Mouse (Mus musculus): ENCODE measurements at regions not wholly inside any gene's neighbourhood (a gene's known extent, or its start where the extent isn't known, plus 50 kb on each side); places are given as distances from the start of the nearest gene placed in this dataset.

DNA sequence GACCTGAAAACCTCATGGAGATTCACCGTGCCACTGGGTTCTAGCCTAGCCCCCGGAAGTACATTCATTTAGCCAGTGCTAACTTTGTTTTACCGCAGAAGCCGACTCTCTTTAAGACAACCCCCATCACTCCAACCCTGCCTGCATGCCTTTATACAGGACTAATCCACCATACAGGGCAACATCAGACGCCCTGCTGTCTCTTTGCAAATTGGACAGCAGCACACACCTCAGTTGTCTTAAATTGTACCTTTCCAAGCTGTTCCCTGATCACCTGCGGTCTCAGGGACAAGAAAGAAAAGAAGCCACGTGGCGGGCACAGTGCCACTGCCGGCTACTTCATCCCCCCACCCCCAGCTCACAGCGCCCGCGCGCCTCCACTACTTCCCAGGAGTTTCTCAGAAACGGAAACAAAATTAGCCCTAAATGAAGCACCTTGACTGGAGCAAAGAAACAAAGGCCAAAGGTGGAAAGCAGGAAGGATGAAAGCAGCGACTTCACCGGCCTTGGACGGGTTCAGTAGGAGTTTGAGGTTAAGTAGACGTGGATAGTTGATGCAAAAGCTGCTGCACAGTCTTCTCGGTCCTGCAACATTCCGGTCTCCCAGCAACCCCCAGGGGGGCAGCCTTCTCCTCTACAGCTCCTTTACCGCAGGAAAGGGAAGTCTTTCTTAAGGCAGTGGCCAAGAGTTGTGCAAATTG lies 120.9 kb upstream of the Dapk1 start:
- DNase-seq (ENCODE audit: extremely low spot score in 1 of 2, low spot score in 2 of 2): peak in 1 of 2 experiments; percentile 34
- intact Hi-C loops (cut with DNase I): loop anchor here (5.0 kb wide), 1 partner anchor 121 kb away; the partner anchor contains the start of gene Dapk1

DNA sequence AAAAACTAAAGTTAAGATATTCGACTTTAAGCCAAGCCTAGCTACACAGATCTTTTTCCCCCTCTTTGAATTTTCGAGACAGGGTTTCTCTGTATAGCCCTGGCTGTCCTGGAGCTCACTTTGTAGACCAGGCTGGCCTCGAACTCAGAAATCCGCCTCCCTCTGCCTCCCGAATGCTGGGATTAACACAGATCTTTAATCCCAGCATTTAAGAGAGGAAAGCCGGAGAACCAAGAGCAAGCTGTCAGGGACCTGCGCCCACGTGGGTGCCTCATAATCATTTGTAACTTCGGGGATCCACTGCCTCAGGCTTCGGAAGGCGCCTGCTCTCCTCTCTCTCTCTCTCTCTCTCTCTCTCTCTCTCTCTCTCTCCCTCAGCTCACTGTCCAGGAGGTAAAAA lies 120.3 kb upstream of the Dapk1 start:
- peak in 1 of 2 experiments; percentile 4 for DNase-seq (ENCODE audit: extremely low spot score in 1 of 2, low spot score in 2 of 2)

DNA sequence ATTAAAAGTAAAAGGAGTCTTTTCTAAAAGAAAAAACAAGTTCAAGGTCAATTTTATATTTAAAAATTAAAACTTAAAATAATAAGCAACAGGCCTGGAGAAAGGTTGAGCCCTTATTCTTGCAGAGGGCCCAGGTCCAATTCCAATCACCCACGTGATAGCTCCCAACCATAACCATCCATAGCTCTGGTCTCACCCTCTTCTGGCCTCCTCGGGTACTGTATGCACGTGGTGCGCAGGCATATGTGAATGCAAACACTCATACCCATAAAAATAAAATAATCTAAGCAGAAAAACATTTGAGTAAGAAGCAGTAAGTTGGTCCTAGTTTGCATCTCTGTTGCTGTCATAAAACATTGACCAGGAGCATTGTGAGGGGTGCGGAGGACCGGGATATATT lies 119.8 kb upstream of the Dapk1 start:
- intact Hi-C loops (cut with DNase I): loop anchor here (5.0 kb wide), 1 partner anchor 120 kb away; the partner anchor contains the start of gene Dapk1
- DNase-seq (ENCODE audit: extremely low spot score in 1 of 2, low spot score in 2 of 2): peak in 1 of 2 experiments; percentile 12

More for the DNA sequence above, 120.3 kb upstream of the Dapk1 start:
- intact Hi-C loops (cut with DNase I): loop anchor here (5.0 kb wide), 1 partner anchor 121 kb away; the partner anchor contains the start of gene Dapk1

GRCm38 (mm10) chr13:60486105-60486504 lies 115.6 kb upstream of the Dapk1 start:
- intact Hi-C loops (cut with DNase I): no loop called here
- peak in 1 of 2 experiments; percentile 41 for DNase-seq (ENCODE audit: extremely low spot score in 1 of 2, low spot score in 2 of 2)

DNA sequence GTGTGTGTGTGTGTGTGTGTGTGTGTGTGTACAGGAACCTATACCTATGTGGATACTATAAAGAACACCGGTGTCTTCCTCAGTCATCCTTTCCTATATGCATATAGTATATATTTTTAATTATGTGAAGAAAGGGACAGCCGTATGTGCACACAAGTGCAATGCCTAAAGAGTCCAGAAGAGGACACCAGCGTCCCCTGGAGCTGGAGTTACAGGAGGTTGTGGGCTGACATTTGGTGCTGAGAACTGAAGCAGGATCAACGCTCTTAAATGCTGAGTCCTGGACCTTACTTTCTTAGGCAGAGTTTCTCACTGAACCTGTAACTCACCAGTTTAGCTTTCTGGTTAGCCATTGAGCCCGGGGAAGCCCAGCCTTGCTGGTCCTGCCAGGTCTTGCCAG lies 114.9 kb upstream of the Dapk1 start:
- DNase-seq (ENCODE audit: extremely low spot score in 1 of 2, low spot score in 2 of 2): peak in 1 of 2 experiments; percentile 13
- intact Hi-C loops (cut with DNase I): no loop called here

GRCm38 (mm10) chr13:60488131-60488883 lies 113.4 kb upstream of the Dapk1 start:
- DNase-seq (ENCODE audit: extremely low spot score in 1 of 2, low spot score in 2 of 2): peak; percentile 50 to 57
- intact Hi-C loops (cut with DNase I): no loop called here

- no peak for DNase-seq (ENCODE audit: extremely low spot score in 1 of 2, low spot score in 2 of 2)
- intact Hi-C loops (cut with DNase I): no loop called here
These were observed 112.9 kb upstream of the Dapk1 start for GRCm38 (mm10) chr13:60488884-60489265.

- DNase-seq (ENCODE audit: extremely low spot score in 1 of 2, low spot score in 2 of 2): peak in 1 of 2 experiments; percentile 9
- intact Hi-C loops (cut with DNase I): no loop called here
These were observed 109.7 kb upstream of the Dapk1 start for GRCm38 (mm10) chr13:60491948-60492464.

- intact Hi-C loops (cut with DNase I): no loop called here
- DNase-seq (ENCODE audit: extremely low spot score in 1 of 2, low spot score in 2 of 2): peak in 1 of 2 experiments; percentile 1
These were observed 107.9 kb upstream of the Dapk1 start for GRCm38 (mm10) chr13:60493836-60494235.

DNA sequence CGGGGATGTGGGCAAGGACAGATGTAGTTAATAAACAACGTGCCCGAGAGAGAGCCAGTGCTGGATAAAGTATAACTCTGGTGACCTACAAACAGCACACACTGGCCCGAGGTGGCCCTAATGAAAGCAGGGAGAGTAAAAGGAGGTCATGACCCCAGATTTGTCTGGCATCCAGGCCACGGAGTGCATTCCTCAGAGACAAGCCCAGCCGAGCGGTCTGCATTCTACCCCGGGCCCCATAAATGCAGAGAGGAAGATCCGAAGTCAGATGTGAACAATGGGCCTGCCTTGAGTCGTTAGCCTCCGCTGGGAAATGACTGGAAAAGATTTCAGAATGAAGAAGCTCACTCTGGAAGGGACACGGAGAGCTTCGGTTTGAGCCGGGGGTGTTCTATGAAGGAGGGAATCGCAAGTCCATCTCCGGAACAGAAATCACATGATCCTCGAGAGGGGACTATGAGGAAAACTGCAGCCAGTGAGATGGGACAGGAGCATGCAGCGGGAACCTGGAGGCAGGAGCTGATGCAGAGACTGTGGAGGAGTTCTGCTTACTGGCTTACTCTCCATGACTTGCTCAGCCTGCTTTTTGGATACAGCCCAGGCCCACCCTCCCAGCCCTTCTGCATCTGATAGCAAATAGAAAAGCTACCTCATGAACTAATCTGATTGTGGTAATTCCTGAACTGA lies 103.9 kb upstream of the Dapk1 start:
- no peak for DNase-seq (ENCODE audit: extremely low spot score in 1 of 2, low spot score in 2 of 2)
- intact Hi-C loops (cut with DNase I): no loop called here

DNA sequence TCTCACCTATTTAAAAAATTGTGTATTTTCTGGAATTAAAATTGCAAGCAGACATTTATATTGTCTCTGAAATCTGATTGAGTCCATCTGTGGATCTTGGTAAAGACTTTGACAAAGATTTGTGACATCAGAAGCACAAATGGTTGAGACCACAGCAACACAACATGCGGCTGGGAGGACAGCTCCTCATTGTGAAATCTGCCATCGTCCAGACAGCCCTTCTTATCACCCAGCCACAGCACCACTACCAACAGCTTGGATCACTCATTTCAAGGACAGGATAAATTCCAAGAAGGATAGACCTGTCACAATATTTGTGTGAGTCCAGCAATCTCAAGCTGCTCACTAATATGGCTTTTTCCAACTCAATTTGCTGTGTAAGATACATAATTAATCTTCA lies 97.6 kb upstream of the Dapk1 start:
- no peak for DNase-seq (ENCODE audit: extremely low spot score in 1 of 2, low spot score in 2 of 2)

GRCm38 (mm10) chr13:60507611-60508010 lies 94.1 kb upstream of the Dapk1 start:
- intact Hi-C loops (cut with DNase I): no loop called here
- DNase-seq (ENCODE audit: extremely low spot score in 1 of 2, low spot score in 2 of 2): no peak

More for the DNA sequence above, 97.6 kb upstream of the Dapk1 start:
- intact Hi-C loops (cut with DNase I): no loop called here

DNA sequence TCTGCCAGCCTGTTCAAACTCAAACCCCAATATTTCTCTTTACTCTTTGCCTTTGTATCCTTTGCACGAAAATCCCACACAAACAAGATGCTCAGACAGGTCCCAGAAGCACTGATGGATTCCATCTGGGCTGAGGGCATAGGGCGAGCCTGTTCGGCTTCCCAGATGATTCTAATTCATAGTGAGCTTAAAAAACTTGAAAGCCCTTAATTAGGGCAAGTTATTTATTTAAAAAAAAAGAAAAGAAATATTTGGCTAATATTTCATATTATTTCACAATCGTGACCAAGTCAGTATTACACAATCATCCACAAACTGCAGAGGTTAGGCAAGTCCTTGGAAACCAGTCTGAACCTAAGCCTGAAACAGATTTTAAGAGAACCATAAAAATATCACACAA lies 93.7 kb upstream of the Dapk1 start:
- DNase-seq (ENCODE audit: extremely low spot score in 1 of 2, low spot score in 2 of 2): no peak
- intact Hi-C loops (cut with DNase I): no loop called here

DNA sequence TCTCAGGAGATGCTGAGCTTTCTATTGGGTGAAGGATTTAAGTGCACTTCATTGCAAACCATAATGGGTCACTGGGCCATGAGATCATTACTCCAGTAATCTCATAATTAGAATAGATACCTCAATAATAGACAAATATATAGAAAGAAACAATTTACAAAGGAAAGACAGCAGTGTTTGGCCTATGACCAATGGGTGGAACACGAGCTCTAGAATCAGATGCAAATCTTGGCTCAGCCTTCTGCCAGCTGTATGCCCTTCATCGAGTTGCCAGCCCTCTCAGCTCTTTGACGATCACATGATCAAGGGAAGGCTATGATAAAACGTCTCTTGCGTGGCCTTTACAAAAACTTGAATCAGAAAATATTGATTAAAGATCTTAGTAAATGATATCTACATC lies 92.9 kb upstream of the Dapk1 start:
- intact Hi-C loops (cut with DNase I): no loop called here

GRCm38 (mm10) chr13:60511101-60511500 lies 90.6 kb upstream of the Dapk1 start:
- DNase-seq (ENCODE audit: extremely low spot score in 1 of 2, low spot score in 2 of 2): no peak
- intact Hi-C loops (cut with DNase I): no loop called here

More for the DNA sequence above, 92.9 kb upstream of the Dapk1 start:
- DNase-seq (ENCODE audit: extremely low spot score in 1 of 2, low spot score in 2 of 2): no peak

GRCm38 (mm10) chr13:60511628-60512027 lies 90.1 kb upstream of the Dapk1 start:
- no peak for DNase-seq (ENCODE audit: extremely low spot score in 1 of 2, low spot score in 2 of 2)
- intact Hi-C loops (cut with DNase I): no loop called here

- no peak for DNase-seq (ENCODE audit: extremely low spot score in 1 of 2, low spot score in 2 of 2)
- intact Hi-C loops (cut with DNase I): no loop called here
These were observed 88.0 kb upstream of the Dapk1 start for GRCm38 (mm10) chr13:60513756-60514155.

GRCm38 (mm10) chr13:60514806-60515205 lies 86.9 kb upstream of the Dapk1 start:
- intact Hi-C loops (cut with DNase I): no loop called here
- DNase-seq (ENCODE audit: extremely low spot score in 1 of 2, low spot score in 2 of 2): no peak

DNA sequence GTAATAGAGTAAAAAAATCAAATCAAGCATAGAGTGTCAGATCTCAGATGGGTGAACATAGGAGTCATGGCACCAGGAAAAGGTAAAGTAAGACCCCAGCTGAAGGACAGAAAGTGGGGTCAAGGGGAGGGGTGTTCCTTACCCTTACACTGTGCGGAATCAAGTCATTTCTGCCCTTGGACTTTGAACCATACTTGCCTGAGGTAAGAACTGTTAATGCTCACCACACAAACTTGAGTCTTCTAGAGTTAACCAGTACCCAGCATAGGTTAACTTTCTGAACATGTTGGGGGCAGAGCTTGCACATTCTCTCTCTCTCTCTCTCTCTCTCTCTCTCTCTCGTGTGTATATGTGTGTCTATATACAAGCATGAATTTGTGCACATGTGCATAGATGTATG lies 83.7 kb upstream of the Dapk1 start:
- DNase-seq (ENCODE audit: extremely low spot score in 1 of 2, low spot score in 2 of 2): no peak
- intact Hi-C loops (cut with DNase I): no loop called here

Measured in left cerebral cortex, postnatal 10 days (tissue).